Mouse (Mus musculus) bone marrow, adult 2 months (tissue): ENCODE results near the gene Zfp668.

Experiments used
- CTCF ChIP-seq: fragments of 200-500 bp; IDR thresholded peaks from 2 replicates; pipeline ENCODE4 v1.5.1; 2011; ENCODE audit warnings: low read length, control low read depth; ENCODE audit not compliant: control insufficient read depth, insufficient read depth
- POLR2A ChIP-seq: fragments of 200-500 bp; IDR thresholded peaks from 2 replicates; pipeline ENCODE4 v1.6.1; 2011; ENCODE audit warnings: low read depth, mild to moderate bottlenecking, control low read depth, low read length, borderline replicate concordance; ENCODE audit not compliant: control insufficient read depth

- no peak for TF ChIP-seq CTCF
- no peak for TF ChIP-seq POLR2A
Measured at GRCm38 (mm10) chr7:127899997-127900396, 23.4 kb upstream of the Zfp668 start.
